ENCODE assay signal across 22 mouse cellular contexts in genomic region chr16:97819532-97819931, GRCm38 (mm10). TPM values are rescaled to one million over a fixed set of nuclear protein-coding genes. Genes with fewer than 3 reads are reported as not detected.
DNase-seq lines count a peak whose midpoint lies in the region; ATAC-seq and TF ChIP-seq lines count a peak whose summit lies in the region.
"Had no signal": no experiment of that assay in that cellular context is flagged by ENCODE, and none has a peak within 500 bp of the region (broad histone marks: within the 10 kb centered on the region; RNA-seq: fewer than 3 reads in every experiment).

No protein-coding gene starts in this region.

- no peak overlapping the region for H3K9ac ChIP-seq in heart, embryonic 16.5 days (ENCODE audit: low read length)
- H3K9ac ChIP-seq in lung, embryonic 16.5 days (ENCODE audit: low read length) = no peak overlapping the region
- H3K9ac ChIP-seq in liver, embryonic 15.5 days = no peak overlapping the region
- H3K9ac ChIP-seq: embryonic facial prominence, embryonic 15.5 days; limb, embryonic 13.5 days had no signal

- H3K27ac ChIP-seq in heart, embryonic 16.5 days (ENCODE audit: low read length) = peak overlapping the region; percentile 59
- no peak overlapping the region for H3K27ac ChIP-seq in lung, embryonic 16.5 days (ENCODE audit: low read length)
- H3K27ac ChIP-seq in liver, embryonic 15.5 days (replicated peaks) = no peak overlapping the region
- H3K27ac ChIP-seq: embryonic facial prominence, embryonic 15.5 days; limb, embryonic 13.5 days had no signal

- no peaks in the 10 kb centered on the region for H3K4me1 ChIP-seq in heart, embryonic 16.5 days (ENCODE audit: control insufficient read depth, insufficient read depth, low read length)
- H3K4me1 ChIP-seq in lung, embryonic 16.5 days (replicated peaks; ENCODE audit: control insufficient read depth, insufficient read depth, low read length) = no peaks in the 10 kb centered on the region
- H3K4me1 ChIP-seq in lung, adult 2 months (ENCODE audit: control insufficient read depth, insufficient read depth, low read length) = no peaks in the 10 kb centered on the region; the same call in 1 of the 2 replicates
- no peaks in the 10 kb centered on the region; the same call in 1 of the 2 replicates for H3K4me1 ChIP-seq in liver, embryonic 15.5 days (replicated peaks)
- H3K4me1 ChIP-seq: embryonic facial prominence, embryonic 15.5 days; limb, embryonic 13.5 days had no signal

- TF ChIP-seq CTCF in lung, adult 2 months (IDR thresholded peaks at IDR 0.05; ENCODE audit: insufficient read depth, low read length) = no peak

- intact Hi-C loops in heart, postnatal 36 days (cut with DNase I) = no loop called here

- ATAC-seq in heart, embryonic 16.5 days (replicated peaks; ENCODE audit: extremely low read depth, insufficient read depth, low FRiP score) = peak; percentile 63
- peak; percentile 51 for ATAC-seq in lung, embryonic 16.5 days (ENCODE audit: low read depth)
- peak; percentile 82 for ATAC-seq in common myeloid progenitor, adult 5-6 weeks (replicated peaks; ENCODE audit: low read depth, poor library complexity, severe bottlenecking)
- ATAC-seq in liver, embryonic 15.5 days (ENCODE audit: insufficient read depth) = peak; percentile 40; the same call in 1 of the 2 replicates
- ATAC-seq: activated CD4-positive, CD25-positive, alpha-beta regulatory T cell, adult 4 months; forebrain, embryonic 16.5 days; hindbrain, embryonic 16.5 days; intestine, embryonic 16.5 days; Patski had no signal

- no peak for TF ChIP-seq POLR2A in lung, adult 2 months (IDR thresholded peaks at IDR 0.05; ENCODE audit: borderline replicate concordance, extremely low read depth, low read depth, low read length)

- no peaks in the 10 kb centered on the region for H3K27me3 ChIP-seq in heart, embryonic 16.5 days (ENCODE audit: control insufficient read depth, insufficient read depth, low read length)
- no peaks in the 10 kb centered on the region for H3K27me3 ChIP-seq in lung, embryonic 16.5 days (ENCODE audit: control insufficient read depth, insufficient read depth, low read depth, low read length)
- no peaks in the 10 kb centered on the region for H3K27me3 ChIP-seq in liver, embryonic 15.5 days
- H3K27me3 ChIP-seq: embryonic facial prominence, embryonic 15.5 days; limb, embryonic 13.5 days; Patski had no signal

- no peak overlapping the region for H3K4me2 ChIP-seq in heart, embryonic 16.5 days (ENCODE audit: low read depth, low read length)
- no peak overlapping the region for H3K4me2 ChIP-seq in lung, embryonic 16.5 days (ENCODE audit: low read depth, low read length)
- H3K4me2 ChIP-seq in liver, embryonic 15.5 days = no peak overlapping the region
- H3K4me2 ChIP-seq: embryonic facial prominence, embryonic 15.5 days; limb, embryonic 13.5 days had no signal

- H3K9me3 ChIP-seq in heart, embryonic 16.5 days (replicated peaks; ENCODE audit: control insufficient read depth, low read length) = no peaks in the 10 kb centered on the region
- H3K9me3 ChIP-seq in lung, embryonic 16.5 days (ENCODE audit: control insufficient read depth, low read length) = no peaks in the 10 kb centered on the region
- H3K9me3 ChIP-seq in liver, embryonic 15.5 days (replicated peaks) = no peaks in the 10 kb centered on the region
- H3K9me3 ChIP-seq: embryonic facial prominence, embryonic 15.5 days; limb, embryonic 13.5 days had no signal

- no peak overlapping the region for H3K4me3 ChIP-seq in heart, embryonic 16.5 days (ENCODE audit: low read length)
- H3K4me3 ChIP-seq in lung, embryonic 16.5 days (ENCODE audit: low read length) = no peak overlapping the region
- H3K4me3 ChIP-seq in lung, adult 2 months (replicated peaks; ENCODE audit: extremely low read depth, low read depth, low read length) = no peak overlapping the region
- no peak overlapping the region for H3K4me3 ChIP-seq in liver, embryonic 15.5 days (replicated peaks)
- H3K4me3 ChIP-seq: embryonic facial prominence, embryonic 15.5 days; limb, embryonic 13.5 days had no signal

- peaks cover 17% of the 10 kb centered on the region for H3K36me3 ChIP-seq in heart, embryonic 16.5 days (ENCODE audit: control insufficient read depth, insufficient read depth)
- H3K36me3 ChIP-seq in lung, embryonic 16.5 days (ENCODE audit: control insufficient read depth, insufficient read depth, low read length) = peaks cover 39% of the 10 kb centered on the region
- H3K36me3 ChIP-seq in liver, embryonic 15.5 days (replicated peaks) = peaks cover 63% of the 10 kb centered on the region

- 78% methylated on average over 4 of the region's 4 CpGs for WGBS in heart, embryonic 16.5 days
- WGBS in lung, embryonic 16.5 days = 64% methylated on average over 4 of the region's 4 CpGs
- 53% methylated on average over 4 of the region's 4 CpGs for WGBS in lung, adult 2 months
- 29% methylated on average over 4 of the region's 4 CpGs for WGBS in liver, embryonic 15.5 days (ENCODE audit: insufficient replicate concordance)

- DNase-seq in heart, postnatal 36 days = no peak
- no peak for DNase-seq in lung, adult 2 months
- DNase-seq in cerebellum, postnatal 36 days = no peak
- DNase-seq: adrenal gland, postnatal 14 days; cerebellum, adult 11 months; cerebellum, postnatal 14 days; gastrocnemius, postnatal 36 days; kidney, postnatal 10 days; layer of hippocampus, postnatal 36 days; midbrain, embryonic 14.5 days; thymus, postnatal 14 days had no signal

RNA-seq across cellular contexts. Expression of gene Prdm15, which starts 32.1 kb away (rescaled TPM):
- polyA plus RNA-seq in heart, embryonic 16.5 days (2015; fragmentation: Nextera tagmentation; extraction: Ambion mirVana) = 6.3 and 7.0 TPM in 2 replicates
- 1 to 10 TPM; 4.2 to 7.7 TPM for total RNA-seq in heart, postnatal 36 days (2021)
- 10.4 and 12.1 TPM in 2 replicates for polyA plus RNA-seq in lung, embryonic 16.5 days (2015; fragmentation: Nextera tagmentation; extraction: Ambion mirVana)
- polyA plus RNA-seq in lung, adult 2 months (2012; rRNA removed) = 7.5 and 11.0 TPM in 2 replicates
- 6.4 and 16.6 TPM in 2 replicates for total RNA-seq in common myeloid progenitor, adult 5-6 weeks (2017)
- polyA plus RNA-seq in liver, embryonic 15.5 days (2015; fragmentation: Nextera tagmentation; extraction: Ambion mirVana) = 2.7 TPM in 2 replicates

RNA-seq across cellular contexts. Expression of gene Ripk4, which starts 55.9 kb away (rescaled TPM):
- 2.9 and 4.6 TPM in 2 replicates for polyA plus RNA-seq in heart, embryonic 16.5 days (2015; fragmentation: Nextera tagmentation; extraction: Ambion mirVana)
- total RNA-seq in heart, postnatal 36 days (2021) = under 1 TPM in 1 of 2 experiments, not detected in 1; 0.19 TPM
- polyA plus RNA-seq in lung, embryonic 16.5 days (2015; fragmentation: Nextera tagmentation; extraction: Ambion mirVana) = 18.0 and 18.7 TPM in 2 replicates
- polyA plus RNA-seq in lung, adult 2 months (2012; rRNA removed) = 15.5 and 16.7 TPM in 2 replicates
- total RNA-seq in common myeloid progenitor, adult 5-6 weeks (2017) = not detected in 2 replicates
- 3.2 and 3.4 TPM in 2 replicates for polyA plus RNA-seq in liver, embryonic 15.5 days (2015; fragmentation: Nextera tagmentation; extraction: Ambion mirVana)
- total RNA-seq: gastrocnemius, postnatal 36 days had no signal
